Mouse (Mus musculus): ENCODE data around the gene Filip1l.

Gene Filip1l

DNA sequence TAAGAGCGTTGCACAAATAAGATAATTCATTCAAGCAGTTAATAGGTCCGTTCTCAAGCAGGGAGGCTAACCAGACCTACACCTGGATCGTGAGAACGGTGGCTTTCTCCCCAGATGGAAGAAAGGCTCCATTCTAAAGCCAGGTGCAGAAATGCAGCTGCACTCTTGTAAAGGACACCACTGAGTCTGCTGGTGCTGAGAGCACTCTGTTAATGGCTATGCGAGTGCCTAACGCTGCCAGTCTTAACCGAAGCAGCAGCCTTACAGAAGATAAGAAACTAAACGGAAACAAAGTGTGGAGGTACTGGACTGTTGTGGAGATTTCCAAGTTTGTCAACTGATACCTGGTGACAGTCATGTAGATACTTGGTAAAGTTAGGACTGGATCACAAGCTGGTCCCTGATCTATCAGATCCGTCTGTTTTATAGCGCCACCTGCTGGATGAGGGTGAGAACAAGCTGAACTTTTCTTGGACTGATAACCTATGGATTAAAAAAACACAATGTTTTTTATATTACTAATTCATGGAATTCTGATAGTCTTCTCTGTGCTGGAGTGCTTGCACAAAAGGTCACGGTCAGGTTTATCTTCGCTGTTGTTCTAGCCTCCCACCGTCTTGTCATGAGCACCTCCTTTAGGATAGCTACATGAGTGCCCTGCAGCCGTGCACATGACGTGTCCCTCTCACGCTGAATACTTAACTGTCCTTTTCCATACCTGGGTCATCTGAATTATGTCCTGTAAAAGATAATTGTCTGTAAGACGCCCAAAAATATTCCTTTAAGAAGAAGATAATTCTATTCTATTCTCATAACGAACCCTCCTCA, 45.7 kb downstream of the Filip1l start:
- peak; percentile 40 to 76 for DNase-seq (ENCODE audit: low spot score in 2 of 2)

DNA sequence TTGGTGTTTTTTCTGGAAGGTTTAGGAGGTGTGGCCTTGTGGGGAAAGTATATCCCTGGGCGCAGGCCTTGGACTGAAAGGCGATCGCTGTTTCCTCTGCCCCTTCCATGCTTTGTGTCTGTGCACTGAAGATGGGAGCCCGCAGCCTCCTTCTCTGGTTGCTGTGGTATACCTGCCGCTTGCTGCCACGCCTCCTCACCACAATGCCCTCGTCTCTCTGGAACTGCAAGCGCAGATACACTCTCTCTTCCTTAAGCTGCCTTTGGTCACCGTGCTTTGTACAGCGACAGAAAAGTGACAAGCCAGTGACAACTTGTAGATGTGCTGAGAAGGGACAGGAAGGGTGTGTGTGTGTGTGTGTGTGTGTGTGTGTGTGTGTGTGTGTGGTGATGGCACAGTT, 46.7 kb downstream of the Filip1l start:
- DNase-seq (ENCODE audit: low spot score in 2 of 2): no peak

DNA sequence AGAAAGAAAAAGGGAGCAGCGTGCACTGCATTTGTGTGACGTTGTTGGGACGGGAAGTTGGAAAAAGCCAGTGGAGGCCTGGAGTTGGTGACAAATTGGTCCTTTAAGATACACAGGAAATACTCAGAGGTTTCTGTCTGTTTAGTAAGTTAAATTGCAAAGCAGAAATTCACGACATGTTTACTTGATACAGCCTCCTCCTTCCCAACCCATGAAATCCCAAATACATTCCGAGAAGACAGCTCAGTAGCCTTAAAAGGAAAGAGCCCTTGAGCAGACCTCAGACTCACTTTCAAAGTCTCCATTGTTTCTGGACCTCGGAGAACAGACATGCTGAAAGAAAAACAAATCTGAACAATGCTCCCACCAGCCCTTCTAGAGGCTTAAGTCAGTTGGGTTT, 48.8 kb downstream of the Filip1l start:
- no peak for DNase-seq (ENCODE audit: low spot score in 2 of 2)

DNA sequence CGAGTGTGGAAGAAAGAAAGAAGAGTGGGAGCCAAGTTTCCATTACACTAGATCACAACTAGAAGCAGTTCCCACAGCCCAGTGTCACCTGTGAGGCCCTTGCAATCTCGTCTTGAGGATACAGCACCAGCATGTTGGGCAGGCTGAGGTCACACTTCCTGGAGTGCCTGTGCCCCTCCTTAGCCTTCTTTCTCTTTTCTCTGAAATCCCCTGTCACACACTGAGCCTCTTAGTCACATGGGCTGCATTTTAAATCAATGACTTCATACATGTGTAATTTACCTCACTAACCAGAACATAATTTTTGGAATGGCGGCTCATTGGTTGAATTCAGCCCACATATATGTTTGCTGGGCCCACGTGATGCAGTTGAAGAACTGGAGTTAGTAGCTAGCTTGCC, 50.0 kb downstream of the Filip1l start:
- DNase-seq (ENCODE audit: low spot score in 2 of 2): no peak

DNA sequence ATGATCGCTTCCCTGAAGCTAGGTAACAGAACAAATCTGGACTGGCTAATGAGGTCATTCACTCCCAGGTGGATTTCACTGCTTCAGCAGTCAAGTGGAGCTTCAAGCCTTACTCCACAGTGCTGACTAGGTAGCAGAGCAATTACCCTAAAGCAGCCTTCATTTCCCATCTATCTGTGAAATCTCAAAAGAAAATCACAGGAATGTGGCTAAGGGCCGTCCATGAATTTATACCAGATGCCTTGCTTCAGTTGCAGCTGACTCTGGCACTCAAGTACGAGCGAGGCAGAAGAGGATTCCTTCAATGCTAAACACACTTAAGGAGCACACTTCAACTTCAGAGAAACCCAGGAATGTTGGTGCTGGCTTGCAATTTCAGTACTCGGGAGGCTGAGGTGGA, 50.9 kb downstream of the Filip1l start:
- no peak for DNase-seq (ENCODE audit: low spot score in 2 of 2)

DNA sequence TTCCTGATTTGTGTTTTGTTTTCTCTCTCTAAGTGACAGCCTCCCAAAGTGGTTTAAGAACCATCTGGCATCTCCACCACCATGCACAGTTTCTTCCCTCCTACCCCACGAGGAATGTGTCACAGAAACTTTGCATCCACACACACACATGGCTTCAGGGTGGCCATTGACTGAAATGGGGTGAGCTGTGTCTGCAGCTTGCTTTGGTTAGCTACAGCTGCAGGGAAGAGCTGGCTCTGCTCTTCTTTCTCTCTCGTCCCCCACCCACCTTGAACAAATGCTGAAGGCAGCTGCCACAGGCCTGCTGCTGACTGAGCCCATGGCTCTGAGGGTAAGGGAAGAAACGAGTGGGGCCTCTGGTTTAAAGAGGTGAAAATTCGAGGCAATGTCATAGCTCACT, 59.9 kb downstream of the Filip1l start:
- DNase-seq (ENCODE audit: low spot score in 2 of 2): no peak

DNA sequence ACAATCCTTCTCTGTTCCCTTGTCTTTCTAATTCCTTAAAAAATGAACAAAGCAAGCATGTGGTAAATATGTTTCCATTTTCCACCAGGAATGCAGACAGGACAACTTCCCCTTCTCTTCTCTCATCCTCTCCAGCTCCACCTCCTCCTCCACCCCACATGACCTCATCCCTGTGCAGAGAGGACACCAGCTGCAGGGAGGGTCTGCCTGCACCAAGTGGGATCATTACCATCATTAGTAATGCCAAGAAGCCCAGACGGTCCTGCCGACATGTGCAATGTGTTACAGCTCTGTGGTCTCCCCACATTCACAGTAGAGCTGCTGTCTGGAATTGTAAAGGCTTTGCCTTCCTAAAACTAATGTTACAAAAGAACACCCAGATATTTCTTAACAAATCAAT, 63.2 kb downstream of the Filip1l start:
- DNase-seq (ENCODE audit: low spot score in 2 of 2): no peak

DNA sequence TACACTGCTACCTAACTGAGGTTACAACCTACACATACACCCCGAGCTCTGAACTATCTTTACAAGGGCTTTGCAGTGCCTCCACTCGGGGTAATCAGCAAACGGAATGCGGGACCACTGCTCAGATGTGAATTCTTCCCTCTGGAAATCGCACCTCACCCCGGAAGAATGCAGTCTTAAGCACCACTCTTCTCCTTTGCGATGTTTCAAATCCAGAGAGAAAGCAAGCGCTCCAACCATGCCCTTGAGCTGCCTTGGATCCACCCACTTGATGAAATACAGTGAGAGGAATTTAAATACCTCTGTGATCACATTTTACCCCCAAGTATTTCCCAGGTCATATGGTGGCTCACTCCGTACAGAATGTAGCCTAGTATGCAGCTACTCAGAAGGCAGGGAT, 64.1 kb downstream of the Filip1l start:
- no peak for DNase-seq (ENCODE audit: low spot score in 2 of 2)

DNA sequence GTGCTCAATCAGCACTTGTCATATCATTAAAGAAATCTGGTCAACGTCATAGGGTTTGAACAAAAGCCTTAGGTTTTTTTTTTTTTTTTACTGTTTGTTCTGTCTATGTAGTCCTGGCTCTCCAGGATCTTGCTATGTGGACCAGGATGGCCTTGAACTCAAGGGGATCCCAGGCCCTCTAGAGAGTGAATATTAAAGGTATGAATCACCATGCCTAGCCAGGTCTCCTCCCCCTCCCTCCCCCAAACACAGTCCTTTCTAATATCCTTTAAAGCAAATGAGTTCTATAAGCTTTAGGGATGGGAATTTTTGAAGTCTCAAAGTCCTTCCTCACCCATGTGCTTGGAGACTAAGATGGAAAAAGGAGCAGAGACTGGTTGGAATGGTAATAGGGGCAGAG, 65.1 kb downstream of the Filip1l start:
- no peak for DNase-seq (ENCODE audit: low spot score in 2 of 2)

DNA sequence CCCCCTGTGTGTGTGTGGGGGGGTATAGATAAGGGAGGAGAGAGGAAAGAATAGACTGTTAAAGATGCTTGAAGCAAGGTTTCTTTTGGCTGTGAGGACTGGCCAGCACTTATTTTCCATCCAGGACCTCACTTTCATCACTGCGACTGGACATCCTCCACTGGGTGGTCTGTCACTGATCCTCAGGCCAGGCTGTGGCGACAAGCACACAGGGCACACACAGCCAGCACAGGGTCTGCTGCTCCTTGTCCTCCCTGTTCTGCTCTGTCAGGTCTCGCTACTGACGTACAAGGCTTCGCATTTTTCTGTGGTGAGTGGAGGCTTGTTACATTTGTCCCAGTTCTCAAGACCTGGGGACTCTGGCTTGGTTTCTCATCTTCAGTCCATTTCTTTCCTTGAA, 66.4 kb downstream of the Filip1l start:
- peak in 1 of 2 experiments; percentile 19 for DNase-seq (ENCODE audit: low spot score in 2 of 2)

DNA sequence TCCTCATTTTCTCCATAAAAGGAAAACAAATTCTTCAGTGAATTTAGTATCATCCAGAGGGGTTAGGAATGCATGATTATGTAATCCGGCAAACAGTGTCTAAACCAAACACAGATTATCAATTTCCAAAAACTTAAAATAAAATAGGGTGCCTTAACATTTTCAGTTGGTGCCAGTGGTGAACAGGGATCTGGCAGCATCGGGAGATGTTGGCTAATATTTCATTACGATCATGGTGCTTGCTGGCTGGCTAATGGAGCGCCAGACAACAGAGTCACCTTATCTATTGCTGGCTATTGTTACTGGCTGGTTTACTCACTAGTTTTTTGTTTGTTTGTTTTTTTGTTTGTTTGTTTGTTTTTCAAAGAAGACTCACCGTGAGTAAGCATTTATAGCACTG, 67.0 kb downstream of the Filip1l start:
- peak in 1 of 2 experiments; percentile 12 for DNase-seq (ENCODE audit: low spot score in 2 of 2)

DNA sequence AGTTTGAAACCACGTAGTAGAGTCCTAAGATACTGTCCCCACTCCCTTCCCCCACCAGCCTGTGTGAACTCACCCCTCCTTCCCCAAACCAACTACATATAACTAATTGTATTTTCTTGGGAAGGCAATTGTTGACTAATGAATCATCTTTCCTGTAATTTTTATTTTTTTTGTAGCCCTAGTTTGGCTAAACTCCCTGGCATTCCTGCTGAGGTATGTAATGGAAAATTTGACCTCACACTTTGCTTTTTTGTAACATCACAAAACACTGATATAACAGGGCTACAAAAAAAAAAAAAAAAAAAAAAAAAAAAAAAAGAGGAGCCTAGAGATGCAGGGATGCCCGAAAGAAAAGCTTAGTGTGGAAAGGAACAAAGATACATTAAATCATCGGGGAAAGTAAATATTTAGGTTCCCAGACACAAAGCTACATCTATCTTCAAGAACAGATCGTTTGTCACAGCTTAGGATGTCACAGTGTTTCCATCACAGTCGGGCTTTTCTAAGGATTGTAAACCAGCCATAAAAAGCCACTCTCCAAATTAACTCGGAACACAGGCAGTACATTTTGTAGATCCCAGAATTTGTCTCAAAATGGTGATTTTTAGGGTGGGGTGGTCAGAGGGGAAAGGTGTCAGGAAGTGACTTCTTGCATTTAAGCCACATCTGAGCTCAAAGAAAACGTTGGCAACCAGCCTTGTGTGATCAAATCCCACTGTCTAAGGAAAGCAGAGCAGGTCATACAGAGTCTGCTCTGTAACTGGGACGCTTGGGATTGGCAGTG, 68.1 kb downstream of the Filip1l start:
- DNase-seq (ENCODE audit: low spot score in 2 of 2): peak in 1 of 2 experiments; percentile 17

DNA sequence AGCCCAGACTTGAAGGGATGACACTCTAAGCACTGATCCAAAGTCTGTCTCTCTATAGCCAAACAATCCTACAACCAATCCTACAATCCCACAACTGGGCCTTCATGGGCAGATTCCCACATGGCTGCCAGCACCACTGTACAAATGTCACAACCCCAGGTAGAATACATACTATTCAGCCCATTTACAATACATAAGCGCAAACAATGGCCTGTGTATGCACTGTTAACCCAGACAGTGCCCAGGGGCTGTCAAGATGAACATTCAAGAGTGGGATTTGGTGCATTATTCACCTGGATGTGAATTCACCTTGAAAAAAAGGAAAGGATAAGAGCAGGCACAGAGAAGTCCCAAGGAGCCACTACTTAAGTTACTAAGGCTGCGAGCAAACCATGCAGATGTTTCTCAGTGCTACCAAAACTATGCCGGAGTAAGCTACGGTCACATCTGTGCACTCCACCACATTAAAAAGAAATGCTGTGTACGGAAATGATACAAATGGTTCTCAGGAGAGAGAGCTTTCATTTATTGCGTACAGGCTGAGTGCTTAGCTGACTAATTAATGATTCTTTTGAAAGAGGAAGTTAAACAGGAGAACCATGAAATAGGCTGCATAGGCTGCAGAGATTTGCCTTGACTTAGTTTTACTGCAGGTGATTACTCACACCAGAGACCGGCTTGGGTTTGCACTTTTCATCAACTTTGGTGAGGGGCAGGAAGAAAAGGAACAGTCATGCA, 69.0 kb downstream of the Filip1l start:
- DNase-seq (ENCODE audit: low spot score in 2 of 2): peak in 1 of 2 experiments; percentile 9

DNA sequence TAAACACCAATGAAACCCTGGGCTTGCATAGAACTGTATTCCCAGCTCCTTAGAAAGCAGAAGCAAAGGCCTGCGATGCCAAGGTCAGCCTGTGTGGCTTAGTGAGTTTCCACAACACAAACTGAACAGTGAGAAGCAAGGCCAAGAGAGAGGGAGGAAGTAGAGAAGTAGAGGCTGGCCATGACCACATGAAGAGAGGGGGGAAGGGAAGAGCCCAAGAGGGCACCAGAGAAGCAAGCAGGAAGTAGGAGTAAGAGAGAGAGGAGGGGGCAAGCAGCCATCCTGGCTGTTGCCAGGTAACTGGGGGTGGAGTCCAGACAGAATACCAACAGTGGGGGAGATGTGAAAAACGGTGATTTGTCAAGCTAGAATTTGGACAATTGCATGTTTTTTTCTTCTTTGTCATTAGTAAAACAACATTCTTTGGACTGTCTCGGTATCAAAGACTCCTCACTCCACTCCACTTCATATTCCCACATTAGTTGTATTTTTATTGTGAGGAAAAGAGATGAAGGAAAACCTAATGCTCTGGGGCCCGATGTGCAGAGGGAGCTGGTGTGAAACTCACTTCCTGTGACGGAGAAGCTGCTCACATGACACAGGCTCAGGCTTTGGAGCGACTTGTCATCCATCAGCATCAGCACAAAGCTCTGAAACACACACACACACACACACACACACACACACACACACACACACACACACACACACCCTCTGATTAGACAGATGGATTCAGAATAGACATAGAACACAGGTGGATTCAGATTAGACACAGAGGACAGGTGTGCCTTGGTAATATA, 70.3 kb downstream of the Filip1l start:
- peak in 1 of 2 experiments; percentile 15 for DNase-seq (ENCODE audit: low spot score in 2 of 2)

DNA sequence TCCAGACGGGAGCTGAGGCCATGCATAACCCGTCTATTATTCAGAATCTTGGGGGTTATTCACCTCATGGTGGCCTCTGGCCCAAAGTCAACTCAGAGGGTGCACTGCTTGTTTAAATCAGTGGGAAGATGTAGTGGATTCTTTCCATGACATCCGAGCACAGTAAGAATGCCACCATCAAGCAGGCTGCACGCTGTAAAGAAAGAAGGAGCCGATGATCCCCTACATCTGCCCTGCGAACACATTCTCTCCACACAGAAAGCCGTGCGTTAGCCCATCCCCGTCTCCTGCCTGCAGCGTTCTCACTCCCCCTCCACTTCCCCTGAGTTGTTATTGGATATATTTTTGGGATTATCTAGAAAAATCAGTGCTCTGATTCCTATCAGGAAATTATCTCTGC, 73.8 kb downstream of the Filip1l start:
- no peak for DNase-seq (ENCODE audit: low spot score in 2 of 2)

DNA sequence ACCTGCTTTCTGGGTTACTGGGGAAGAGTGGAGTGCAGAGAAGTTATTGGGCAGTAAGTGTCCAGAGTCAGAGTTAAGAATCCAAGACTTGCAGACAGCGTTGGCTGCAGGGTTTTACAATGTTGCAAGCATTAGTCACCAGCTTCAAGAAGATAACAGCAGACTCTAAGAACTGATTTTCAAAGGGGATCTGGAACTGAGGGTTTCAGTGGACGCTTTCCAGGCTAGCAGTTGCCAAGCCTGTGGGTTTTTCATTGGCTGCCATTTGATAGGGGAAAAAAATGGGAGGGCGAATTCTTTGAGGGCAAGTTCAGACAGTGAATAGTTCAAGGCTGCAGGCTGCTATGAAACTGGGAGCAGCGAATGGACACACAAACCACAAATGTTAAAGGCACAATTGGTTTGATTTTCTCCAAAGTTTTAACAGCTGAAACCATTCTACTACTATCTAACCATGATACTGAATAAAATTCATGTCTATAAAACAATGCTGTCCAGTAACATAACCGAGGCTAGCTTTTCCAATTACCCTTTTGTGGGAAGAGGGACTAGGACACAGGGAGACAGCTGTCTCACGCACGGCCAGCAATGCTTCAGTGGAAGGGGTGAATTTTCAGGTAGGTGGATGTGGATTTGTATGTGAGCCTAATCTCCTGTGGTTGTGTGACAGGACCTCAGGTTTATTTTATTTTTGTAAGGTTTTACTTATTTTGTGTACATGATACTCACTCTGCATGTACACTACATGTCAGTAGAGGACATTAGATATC, 74.8 kb downstream of the Filip1l start:
- peak in 1 of 2 experiments; percentile 68 for DNase-seq (ENCODE audit: low spot score in 2 of 2)

DNA sequence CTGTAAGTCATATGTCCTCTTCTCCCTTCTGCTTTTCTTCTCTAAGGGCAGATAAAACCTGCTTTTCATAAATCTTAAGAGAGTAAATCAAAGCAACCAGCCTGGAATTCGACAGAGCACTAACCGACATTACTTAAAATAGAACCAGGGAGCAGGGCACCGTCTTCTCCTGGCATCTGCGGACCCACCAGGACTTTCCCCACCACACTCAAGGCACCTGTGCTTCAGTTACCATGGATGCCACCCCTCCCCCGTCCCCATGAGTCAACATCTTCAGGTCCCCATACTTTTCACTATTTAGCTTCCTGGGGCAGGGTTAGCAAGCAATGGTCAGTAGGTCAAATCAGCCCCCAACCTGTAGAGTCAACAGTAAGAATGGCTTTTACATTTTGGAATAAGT, 76.1 kb downstream of the Filip1l start:
- no peak for DNase-seq (ENCODE audit: low spot score in 2 of 2)

DNA sequence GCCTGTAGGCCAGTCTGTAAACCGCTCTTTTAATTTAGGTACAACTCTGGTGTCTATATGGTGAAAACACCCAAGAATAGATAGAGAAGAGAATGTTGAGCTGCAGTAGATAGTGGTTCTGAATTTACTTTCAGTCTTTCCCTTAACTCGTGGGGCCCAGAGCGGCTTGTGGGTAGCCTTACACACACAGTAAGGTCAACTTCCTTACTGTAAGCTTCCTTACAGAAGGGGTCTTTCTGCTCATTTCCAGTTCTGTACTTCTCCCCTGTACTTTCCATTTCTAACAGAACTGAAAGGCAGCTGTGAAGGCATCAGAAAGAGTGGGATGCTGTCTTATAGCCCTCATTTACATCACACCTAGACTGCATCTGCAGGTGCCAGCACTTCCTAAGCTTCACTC, 78.4 kb downstream of the Filip1l start:
- DNase-seq (ENCODE audit: low spot score in 2 of 2): no peak

DNA sequence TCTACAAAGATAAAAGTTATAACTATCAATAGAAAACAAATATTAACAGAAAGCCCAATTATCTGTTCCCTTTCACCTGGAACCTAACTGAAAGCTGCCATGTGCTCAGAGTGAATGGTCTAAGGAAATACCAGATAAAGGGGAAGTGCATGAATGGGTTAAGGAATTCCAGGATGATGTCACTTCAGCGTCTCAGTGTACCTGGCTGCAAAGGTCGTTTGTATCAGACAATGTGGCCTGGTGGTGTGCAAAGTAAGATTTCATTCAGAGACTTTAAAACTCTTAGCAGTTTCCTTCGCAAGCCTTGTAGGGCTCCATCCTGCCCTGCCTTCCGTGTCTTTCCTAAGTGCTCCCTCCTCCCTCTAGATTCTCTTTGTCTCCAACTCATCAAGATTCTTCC, 80.3 kb downstream of the Filip1l start:
- DNase-seq (ENCODE audit: low spot score in 2 of 2): no peak

DNA sequence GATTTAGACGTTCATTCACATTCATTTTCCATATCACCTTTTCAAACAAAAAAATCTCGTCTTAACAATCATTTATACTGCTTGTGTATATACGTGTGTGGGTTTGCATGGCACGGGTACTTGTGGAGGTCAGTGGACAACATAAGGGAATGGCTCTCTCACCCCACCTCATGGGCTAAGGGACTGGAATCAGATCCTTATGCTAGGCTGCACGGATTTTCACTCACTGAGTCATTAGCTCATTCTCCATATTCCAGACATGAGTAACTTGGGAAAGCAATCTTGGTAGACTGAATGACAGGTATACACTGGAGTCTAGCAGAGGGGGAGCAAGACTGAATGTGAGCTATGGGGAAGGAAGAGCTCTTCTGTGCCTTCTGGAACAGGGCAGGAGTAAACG, 80.8 kb downstream of the Filip1l start:
- peak in 1 of 2 experiments; percentile 1 for DNase-seq (ENCODE audit: low spot score in 2 of 2)

DNA sequence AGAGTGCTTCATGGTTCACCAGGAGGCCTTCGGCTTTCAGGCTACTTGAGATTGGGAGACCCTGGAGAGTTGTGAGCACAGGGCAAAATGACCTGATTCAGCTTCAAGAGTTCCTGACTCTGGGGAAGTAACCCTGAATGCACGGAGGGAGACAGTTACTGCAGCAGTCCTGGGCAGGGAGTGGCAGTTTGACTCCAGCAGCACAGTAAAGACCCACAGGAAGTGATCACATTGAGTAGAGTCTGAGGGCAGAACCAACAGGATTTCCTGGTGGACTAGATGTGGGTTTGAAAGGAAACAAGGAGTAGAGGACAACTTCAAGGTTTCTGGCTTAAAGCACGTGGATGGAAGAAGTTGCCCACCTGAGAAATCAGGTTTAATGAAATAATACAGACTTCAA, 81.7 kb downstream of the Filip1l start:
- DNase-seq (ENCODE audit: low spot score in 2 of 2): no peak

All from urinary bladder, postnatal 4 days (tissue).